Mouse (Mus musculus) myocyte (in vitro differentiated cells): Measurements from ENCODE around the gene Whamm. TPM values are rescaled to one million over a fixed set of nuclear protein-coding genes. Genes with fewer than 3 reads are reported as not detected.

Experiments used
- H3K27me3 ChIP-seq: one replicate; pipeline ENCODE4 v1.6.1; 2011; ENCODE audit not compliant: control insufficient read depth, insufficient read depth, insufficient read length
- H3K36me3 ChIP-seq: one replicate; pipeline ENCODE4 v1.6.1; 2011; ENCODE audit not compliant: control insufficient read depth, insufficient read depth
- H3K4me2 ChIP-seq: one replicate; pipeline ENCODE4 v1.6.1; 2011; ENCODE audit warnings: low read depth, control low read depth
- H3K4me3 ChIP-seq: one replicate; pipeline ENCODE4 v1.5.1; 2011; ENCODE audit warnings: mild to moderate bottlenecking, control low read depth, moderate library complexity
- H3K79me2 ChIP-seq: one replicate; pipeline ENCODE4 v1.6.1; 2011; ENCODE audit not compliant: control insufficient read depth, insufficient read depth
- H3ac ChIP-seq: one replicate; pipeline ENCODE4 v1.6.1; 2011; ENCODE audit not compliant: control insufficient read depth, insufficient read length
- CEBPB ChIP-seq: IDR thresholded peaks from 2 replicates; pipeline ENCODE4 v1.6.1; 2011; ENCODE audit warnings: mild to moderate bottlenecking, moderate library complexity; ENCODE audit not compliant: poor library complexity, insufficient read depth, severe bottlenecking
- E2F4 ChIP-seq: IDR thresholded peaks from one replicate; pipeline ENCODE4 v1.6.1; 2011; ENCODE audit warnings: mild to moderate bottlenecking, control low read depth, moderate library complexity; ENCODE audit not compliant: insufficient read depth
- MAX ChIP-seq: IDR thresholded peaks from one replicate; pipeline ENCODE4 v1.6.1; 2011; ENCODE audit warnings: low read depth, mild to moderate bottlenecking, control low read depth
- MYOD1 ChIP-seq, 3 experiments: IDR thresholded peaks; one replicate each; pipeline ENCODE4 v1.6.1; 2011; ENCODE audit warnings: control low read depth in 2 of 3, low read depth in 2 of 3, mild to moderate bottlenecking in 2 of 3, moderate library complexity in 1 of 3; ENCODE audit not compliant: insufficient read length in 2 of 3, control insufficient read depth in 1 of 3
- MYOG ChIP-seq, 3 experiments: IDR thresholded peaks; one replicate each; pipeline ENCODE4 v1.6.1; 2011; ENCODE audit warnings: control low read depth in 2 of 3, low read depth in 2 of 3, mild to moderate bottlenecking in 2 of 3; ENCODE audit not compliant: insufficient read length in 2 of 3, control insufficient read depth in 1 of 3, insufficient read depth in 1 of 3
- POLR2A ChIP-seq: IDR thresholded peaks from one replicate; pipeline ENCODE4 v1.6.1; 2011; ENCODE audit warnings: low read depth, mild to moderate bottlenecking, control low read depth, moderate library complexity; ENCODE audit not compliant: insufficient read length
- POLR2AphosphoS2 ChIP-seq: IDR thresholded peaks from one replicate; pipeline ENCODE4 v1.6.1; 2011; ENCODE audit warnings: low read depth, control low read depth; ENCODE audit not compliant: insufficient read length
- REST ChIP-seq: IDR thresholded peaks from one replicate; pipeline ENCODE4 v1.6.1; 2011; ENCODE audit warnings: mild to moderate bottlenecking, control low read depth, moderate library complexity; ENCODE audit not compliant: insufficient read depth, insufficient read length
- SRF ChIP-seq: IDR thresholded peaks from one replicate; pipeline ENCODE4 v1.6.1; 2011; ENCODE audit warnings: low read depth; ENCODE audit not compliant: control insufficient read depth, insufficient read length
- TCF12 ChIP-seq: IDR thresholded peaks from one replicate; pipeline ENCODE4 v1.6.1; 2011; ENCODE audit warnings: mild to moderate bottlenecking, control low read depth; ENCODE audit not compliant: poor library complexity, insufficient read depth, severe bottlenecking
- TCF3 ChIP-seq: IDR thresholded peaks from one replicate; pipeline ENCODE4 v1.6.1; 2011; ENCODE audit warnings: low read depth, control low read depth; ENCODE audit not compliant: insufficient read length
- USF1 ChIP-seq: IDR thresholded peaks from one replicate; pipeline ENCODE4 v1.6.1; 2011; ENCODE audit warnings: low read depth, mild to moderate bottlenecking, control low read depth, moderate library complexity
- polyA plus RNA-seq: library from polyadenylated mRNA; unstranded; fragments of >200 nt; fragmentation: generic; extraction: Trizol; gene quantifications from one replicate; pipeline ENCODE4 v1.2.1, GENCODE M21; 2012; ENCODE audit warnings: missing spikeins

Gene Whamm
- polyA plus RNA-seq, 1 experiment, result 4.0 TPM

DNA sequence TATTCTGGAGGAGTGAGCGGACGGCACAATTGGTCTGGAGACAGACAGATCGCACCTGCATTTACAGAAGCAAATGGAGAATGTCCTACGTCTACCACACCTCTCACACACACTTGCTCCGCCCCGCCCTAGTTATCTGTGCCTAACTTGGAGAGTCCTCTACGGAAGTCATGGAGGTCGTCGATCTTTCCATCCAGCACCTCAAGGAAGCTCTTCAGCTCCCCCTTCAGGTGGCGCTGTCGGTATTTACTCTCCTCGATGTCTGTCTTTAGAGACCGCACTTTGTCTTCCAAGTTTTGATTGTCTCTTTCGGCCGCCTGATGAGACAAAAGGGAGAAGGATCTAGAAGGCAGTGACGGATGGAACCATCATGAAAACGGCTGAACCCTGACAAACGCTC lies 39.1 kb downstream of the Whamm start:
- Histone ChIP-seq H3ac (no peak overlapping the region), H3K4me3 (no peak overlapping the region), H3K27me3 (peaks cover 38% of the 10 kb centered on the region), H3K4me2 (no peak overlapping the region), H3K36me3 (no peaks in the 10 kb centered on the region), H3K79me2 (no peaks in the 10 kb centered on the region)
- TF ChIP-seq MYOD1 (IDR thresholded peaks at IDR 0.05; ENCODE audit: control insufficient read depth in 1 of 3, insufficient read length in 2 of 3, low read depth in 2 of 3) (no peak), E2F4 (no peak), CEBPB (no peak), TCF12 (no peak), SRF (no peak), POLR2A (no peak), MAX (no peak), POLR2AphosphoS2 (no peak), USF1 (no peak), REST (no peak), TCF3 (no peak)

DNA sequence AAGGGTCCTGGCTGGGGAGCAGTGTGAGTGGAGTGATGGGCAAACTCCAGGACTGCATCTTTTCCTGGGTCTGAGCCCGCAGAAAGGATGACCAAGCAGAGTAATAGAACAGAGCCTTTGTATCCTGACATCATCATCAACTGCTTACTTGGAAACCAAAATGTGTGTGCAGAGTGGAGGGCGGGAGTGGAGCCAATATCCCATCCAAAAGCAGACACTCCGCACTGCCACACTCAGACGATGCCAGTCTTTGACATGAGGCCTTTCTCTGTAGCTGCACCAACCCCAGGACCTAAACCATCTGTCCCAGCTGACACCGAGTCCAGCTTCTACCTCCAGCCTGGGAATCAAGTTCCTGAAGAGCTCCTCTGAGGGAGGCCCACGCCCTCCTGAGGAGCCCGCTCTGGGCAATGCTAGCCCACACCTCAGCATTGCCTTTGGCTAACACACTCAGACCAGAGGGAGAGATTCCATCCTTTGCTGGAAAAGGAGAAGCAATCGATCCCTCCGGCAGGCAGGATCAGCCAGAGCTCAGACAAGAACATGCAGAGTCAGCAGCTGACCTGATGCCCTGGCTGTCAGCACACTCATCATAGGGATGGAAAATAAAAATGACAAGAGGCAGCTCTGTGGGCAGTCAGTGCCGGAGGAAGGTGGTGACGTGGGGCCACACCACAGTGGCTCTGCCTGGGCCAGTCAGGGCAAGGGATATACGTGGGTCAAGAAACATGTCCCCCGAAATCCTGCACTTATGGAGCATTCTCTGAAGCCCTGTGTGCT lies 42.0 kb downstream of the Whamm start:
- Histone ChIP-seq H3K4me2 (no peak overlapping the region), H3K36me3 (no peaks in the 10 kb centered on the region), H3K27me3 (peaks cover 21% of the 10 kb centered on the region), H3K4me3 (no peak overlapping the region), H3ac (no peak overlapping the region), H3K79me2 (no peaks in the 10 kb centered on the region)
- no peak for TF ChIP-seq TCF3

DNA sequence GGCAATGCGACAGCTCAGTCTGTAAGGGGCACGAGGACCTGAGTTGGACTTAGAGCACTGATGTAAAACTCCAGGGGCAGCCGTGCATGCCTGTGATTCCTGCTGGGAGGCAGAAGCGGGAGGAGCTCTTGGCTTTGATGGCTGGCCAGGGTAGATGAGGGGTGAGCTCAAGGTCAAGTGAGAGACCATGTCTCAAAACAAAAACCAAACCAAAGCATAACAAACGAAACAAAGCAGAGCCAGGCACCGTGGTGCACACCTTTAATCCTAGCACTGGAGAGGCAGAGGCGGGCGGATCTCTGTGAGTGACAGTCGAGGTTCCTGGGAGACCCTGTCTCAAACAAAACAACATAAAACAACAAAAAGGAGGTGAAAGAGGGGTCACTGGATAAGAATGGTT lies 44.0 kb downstream of the Whamm start:
- Histone ChIP-seq H3K36me3 (no peaks in the 10 kb centered on the region), H3K4me2 (no peak overlapping the region), H3K27me3 (peaks cover 17% of the 10 kb centered on the region), H3K4me3 (no peak overlapping the region), H3ac (no peak overlapping the region), H3K79me2 (no peaks in the 10 kb centered on the region)
- TF ChIP-seq USF1, result no peak
- no peak for TF ChIP-seq SRF
- no peak for TF ChIP-seq E2F4

DNA sequence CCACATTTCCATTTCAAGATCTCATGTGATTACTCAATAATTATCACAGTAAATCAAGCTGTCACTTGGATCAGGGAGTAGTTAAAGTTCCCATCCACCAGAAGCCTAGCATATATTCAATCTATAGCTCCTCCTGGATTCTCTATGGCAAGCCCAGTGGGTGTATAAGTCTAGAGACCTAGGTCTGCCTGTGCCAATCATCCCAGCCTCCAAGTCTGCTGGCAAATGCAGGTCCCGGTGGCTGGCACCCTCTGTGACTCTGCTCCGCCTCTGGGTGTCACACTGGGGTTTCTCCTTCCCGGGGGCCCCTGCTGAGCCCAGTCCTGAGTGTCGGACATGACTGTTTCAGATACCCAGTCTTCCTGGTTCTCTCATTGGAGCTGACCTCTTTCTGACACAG lies 51.7 kb downstream of the Whamm start:
- no peak overlapping the region for H3ac ChIP-seq
- TF ChIP-seq POLR2A (no peak), USF1 (no peak), CEBPB (no peak), TCF3 (no peak), POLR2AphosphoS2 (no peak), E2F4 (no peak), MYOD1 (IDR thresholded peaks at IDR 0.05; ENCODE audit: control insufficient read depth in 1 of 3, insufficient read length in 2 of 3, low read depth in 2 of 3) (no peak), MAX (no peak), REST (no peak), TCF12 (no peak), MYOG (IDR thresholded peaks at IDR 0.05; ENCODE audit: control insufficient read depth in 1 of 3, insufficient read depth in 1 of 3, insufficient read length in 2 of 3, low read depth in 2 of 3) (no peak), SRF (no peak)
- H3K36me3 ChIP-seq, result no peaks in the 10 kb centered on the region
- H3K4me2 ChIP-seq, result no peak overlapping the region
- no peak overlapping the region for H3K4me3 ChIP-seq
- no peaks in the 10 kb centered on the region for H3K27me3 ChIP-seq
- no peaks in the 10 kb centered on the region for H3K79me2 ChIP-seq

DNA sequence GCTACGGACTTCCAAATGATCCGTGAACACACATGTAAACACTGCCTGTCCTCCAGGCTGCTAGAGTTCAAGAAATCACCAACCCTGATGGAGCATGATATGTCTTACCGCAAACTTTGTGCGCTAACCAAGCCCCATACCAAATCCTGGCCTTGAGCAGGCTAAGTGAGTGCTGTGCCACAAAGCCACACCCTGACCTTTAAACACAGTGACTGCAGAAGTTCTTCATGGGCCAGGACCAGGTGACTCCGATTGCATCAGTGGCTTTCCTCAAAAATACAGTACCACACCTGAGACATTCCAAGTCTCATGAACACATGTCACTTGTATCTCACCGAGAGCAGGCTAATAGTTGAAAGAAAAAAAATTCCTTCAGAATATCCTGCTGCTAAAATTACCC lies 52.7 kb downstream of the Whamm start:
- Histone ChIP-seq H3K27me3 (no peaks in the 10 kb centered on the region), H3K79me2 (no peaks in the 10 kb centered on the region), H3K4me2 (no peak overlapping the region), H3K36me3 (no peaks in the 10 kb centered on the region), H3K4me3 (no peak overlapping the region), H3ac (no peak overlapping the region)
- no peak for TF ChIP-seq USF1
- TF ChIP-seq REST, result no peak
- no peak for TF ChIP-seq MYOD1 (IDR thresholded peaks at IDR 0.05; ENCODE audit: control insufficient read depth in 1 of 3, insufficient read length in 2 of 3, low read depth in 2 of 3)
- no peak for TF ChIP-seq TCF3
- TF ChIP-seq MAX, result no peak
- no peak for TF ChIP-seq MYOG (IDR thresholded peaks at IDR 0.05; ENCODE audit: control insufficient read depth in 1 of 3, insufficient read depth in 1 of 3, insufficient read length in 2 of 3, low read depth in 2 of 3)
- no peak for TF ChIP-seq POLR2A
- no peak for TF ChIP-seq E2F4
- no peak for TF ChIP-seq CEBPB
- no peak for TF ChIP-seq SRF
- TF ChIP-seq TCF12, result no peak
- TF ChIP-seq POLR2AphosphoS2, result no peak
